Mouse (Mus musculus) erythroblast, embryonic 14.5 days (primary cell): ENCODE measurements around the gene Grid1.

Source experiments
- GATA1 ChIP-seq: IDR thresholded peaks from 2 replicates; pipeline ENCODE4 v1.6.1; 2012; ENCODE audit warnings: low read length, inconsistent platforms, mixed read lengths
- TAL1 ChIP-seq: IDR thresholded peaks from 3 replicates; pipeline ENCODE4 v1.6.1; 2012; ENCODE audit warnings: low read length, inconsistent platforms, mixed read lengths

DNA sequence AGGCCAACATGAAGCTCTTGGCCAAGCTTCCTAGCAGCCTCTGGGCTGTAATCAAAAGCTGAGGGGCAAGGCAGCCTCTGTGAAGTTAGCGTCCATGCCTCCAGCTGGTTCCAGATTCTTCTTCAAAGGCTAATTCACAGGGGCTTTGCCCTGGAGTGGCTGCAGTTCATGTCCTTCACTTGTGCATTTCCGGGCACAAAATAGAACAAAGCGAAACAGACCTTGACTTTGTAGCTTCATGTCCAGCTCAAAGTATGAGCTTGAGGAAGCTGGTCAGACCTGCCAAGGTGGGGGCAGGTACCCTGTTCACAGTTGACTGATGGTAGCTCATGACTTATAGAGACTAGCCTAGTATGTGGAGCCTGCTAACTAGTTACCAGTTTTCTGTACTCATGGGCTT, 356.1 kb downstream of the Grid1 start:
- TF ChIP-seq TAL1 (no peak), GATA1 (no peak)
